In the genomic region with DNA sequence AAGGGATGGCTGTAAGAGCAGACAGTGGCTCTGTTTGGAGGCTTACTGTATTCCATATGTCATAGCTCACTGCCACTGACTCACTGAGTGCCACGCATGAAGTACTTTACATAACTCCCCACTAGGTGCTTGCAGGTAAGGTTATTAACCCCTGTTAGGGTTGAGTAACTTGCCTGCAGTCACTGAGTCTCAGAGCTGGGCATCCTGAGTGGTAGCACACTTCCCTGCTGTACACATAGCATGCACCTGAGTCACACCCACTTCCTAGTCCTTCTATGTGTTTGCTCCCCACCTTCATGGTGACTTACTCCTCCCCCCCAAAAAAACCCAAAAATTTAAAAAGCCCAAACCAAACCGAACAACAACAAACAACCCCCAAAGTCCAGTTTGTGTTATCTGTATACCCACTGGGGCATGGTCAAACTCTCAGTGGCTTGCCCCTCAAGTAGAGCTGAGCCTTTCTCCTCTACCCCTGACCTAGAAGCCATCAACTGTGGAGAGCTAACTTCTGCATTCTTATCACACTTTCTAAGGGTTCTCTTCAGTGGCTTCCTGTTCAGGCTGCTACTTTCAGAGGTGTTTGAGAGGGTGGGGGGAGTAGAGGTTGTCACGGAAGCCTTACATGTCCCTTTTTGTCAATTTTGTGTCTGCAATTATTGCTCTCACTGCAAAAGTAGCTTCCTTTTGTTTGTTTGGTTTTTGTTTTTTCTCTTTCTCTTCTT, we compare ENCODE assay signal across 32 mouse cellular contexts. TPM values are rescaled to one million over a fixed set of nuclear protein-coding genes. Genes with fewer than 3 reads are reported as not detected.
DNase-seq lines count a peak whose midpoint lies in the region; ATAC-seq and TF ChIP-seq lines count a peak whose summit lies in the region.
"Had no signal": no experiment of that assay in that cellular context is flagged by ENCODE, and none has a peak within 500 bp of the region (broad histone marks: within the 10 kb centered on the region; RNA-seq: fewer than 3 reads in every experiment).

No protein-coding gene starts in this region.

- DNase-seq in heart, adult 11 months: peak; percentile 63
- DNase-seq in heart, postnatal 36 days: no peak
- peak; percentile 85 for DNase-seq in lung, postnatal 0 days (ENCODE audit: low spot score)
- DNase-seq in lung, adult 18-20 months: no peak
- peak; percentile 7 to 9 for DNase-seq in natural killer cell, adult 2 months (ENCODE audit: low spot score in 2 of 2)
- DNase-seq in embryo, embryonic 11 days: no peak
- no peak for DNase-seq in gastrocnemius, postnatal 10 days
- DNase-seq: adrenal gland, adult 8-10 months; adrenal gland, postnatal 25 days; B cell, adult 2 months; cerebellum, adult 11-12 months; cerebellum, adult 8-10 months; cerebellum, postnatal 10 days; gastrocnemius, postnatal 14 days; heart, adult 2 months; heart, postnatal 14 days had no signal

- TF ChIP-seq CTCF in lung, postnatal 0 days (IDR thresholded peaks at IDR 0.05): peak; percentile 18; the same call in 1 of the 2 replicates

- 31% methylated on average over 3 of the region's 3 CpGs for WGBS in lung, postnatal 0 days

- no peak overlapping the region for H3K9ac ChIP-seq in lung, postnatal 0 days (replicated peaks; ENCODE audit: low read depth)
- H3K9ac ChIP-seq: embryonic facial prominence, embryonic 13.5 days; forebrain, embryonic 12.5 days; heart, embryonic 13.5 days; hindbrain, embryonic 13.5 days; intestine, embryonic 15.5 days had no signal

- TF ChIP-seq EP300 in lung, postnatal 0 days (IDR thresholded peaks at IDR 0.05): peak; percentile 55

- no peak overlapping the region for H3K4me3 ChIP-seq in lung, postnatal 0 days (ENCODE audit: low read depth, low read length)
- H3K4me3 ChIP-seq: embryonic facial prominence, embryonic 10.5 days; embryonic facial prominence, embryonic 13.5 days; erythroblast, embryonic 14.5 days; forebrain, embryonic 12.5 days; heart, adult 2 months; heart, embryonic 10.5 days; heart, embryonic 13.5 days; hindbrain, embryonic 10.5 days; hindbrain, embryonic 13.5 days; intestine, embryonic 15.5 days had no signal

- no peaks in the 10 kb centered on the region for H3K36me3 ChIP-seq in lung, postnatal 0 days (ENCODE audit: insufficient read depth, low read length)
- H3K36me3 ChIP-seq: embryonic facial prominence, embryonic 10.5 days; embryonic facial prominence, embryonic 13.5 days; forebrain, embryonic 12.5 days; G1E; heart, embryonic 10.5 days; heart, embryonic 13.5 days; hindbrain, embryonic 10.5 days; hindbrain, embryonic 13.5 days; intestine, embryonic 15.5 days had no signal

- H3K4me1 ChIP-seq in lung, postnatal 0 days (ENCODE audit: insufficient read depth, low read depth, low read length): no peaks in the 10 kb centered on the region
- H3K4me1 ChIP-seq: embryonic facial prominence, embryonic 13.5 days; forebrain, embryonic 12.5 days; heart, embryonic 10.5 days; heart, embryonic 13.5 days; hindbrain, embryonic 10.5 days; hindbrain, embryonic 13.5 days; intestine, embryonic 15.5 days had no signal

- intact Hi-C loops in heart, postnatal 36 days (cut with DNase I): no loop called here

- H3K27me3 ChIP-seq in lung, postnatal 0 days (replicated peaks; ENCODE audit: insufficient read depth, low read length): no peaks in the 10 kb centered on the region
- H3K27me3 ChIP-seq: embryonic facial prominence, embryonic 13.5 days; forebrain, embryonic 12.5 days; heart, embryonic 13.5 days; intestine, embryonic 15.5 days had no signal

- no peaks in the 10 kb centered on the region for H3K9me3 ChIP-seq in lung, postnatal 0 days (ENCODE audit: low read length)
- H3K9me3 ChIP-seq: embryonic facial prominence, embryonic 10.5 days; embryonic facial prominence, embryonic 13.5 days; forebrain, embryonic 12.5 days; heart, embryonic 10.5 days; heart, embryonic 13.5 days; hindbrain, embryonic 10.5 days; hindbrain, embryonic 13.5 days; intestine, embryonic 15.5 days had no signal

- H3K4me2 ChIP-seq in lung, postnatal 0 days (replicated peaks; ENCODE audit: low read depth, low read length): no peak overlapping the region
- H3K4me2 ChIP-seq: embryonic facial prominence, embryonic 13.5 days; forebrain, embryonic 12.5 days; heart, embryonic 13.5 days; hindbrain, embryonic 13.5 days; intestine, embryonic 15.5 days had no signal

- 0 out of 2 replicates have a peak overlapping the region, but pooled peaks have one; percentile 33 for H3K27ac ChIP-seq in lung, postnatal 0 days (ENCODE audit: low read length)
- H3K27ac ChIP-seq: embryonic facial prominence, embryonic 10.5 days; embryonic facial prominence, embryonic 13.5 days; forebrain, embryonic 12.5 days; heart, adult 2 months; heart, embryonic 10.5 days; heart, embryonic 13.5 days; hindbrain, embryonic 10.5 days; hindbrain, embryonic 13.5 days; intestine, embryonic 15.5 days had no signal

- peak; percentile 89 for ATAC-seq in lung, postnatal 0 days
- ATAC-seq in hematopoietic stem cell, adult 5-6 weeks (replicated peaks in 1 of 2; ENCODE audit: insufficient read depth in 1 of 2, low FRiP score in 2 of 2, low TSS enrichment in 1 of 2, low read depth in 1 of 2, poor library complexity in 2 of 2, severe bottlenecking in 2 of 2): peak; percentile 95
- ATAC-seq: forebrain, embryonic 16.5 days; hindbrain, embryonic 16.5 days; intestine, embryonic 15.5 days had no signal

RNA-seq across cellular contexts. Expression of a gene that starts 20.5 kb away (rescaled TPM):
- 1 to 10 TPM; 1.2 to 1.4 TPM for total RNA-seq in heart, postnatal 36 days (2021)
- 0.99 and 1.1 TPM in 2 replicates for polyA plus RNA-seq in lung, postnatal 0 days (2015; fragmentation: Nextera tagmentation; extraction: Ambion mirVana)
- not detected in 2 replicates for total RNA-seq in hematopoietic stem cell, adult 5-6 weeks (2017)
- under 1 TPM; 0.21 to 0.23 TPM for total RNA-seq in gastrocnemius, postnatal 10 days (2021)
- total RNA-seq: adrenal gland, postnatal 25 days; CH12.LX had no signal
- polyA plus RNA-seq: brain, embryonic 14.5 days; embryonic facial prominence, embryonic 10.5 days; embryonic facial prominence, embryonic 13.5 days; erythroblast, embryonic 14.5 days; forebrain, embryonic 12.5 days; forebrain, embryonic 16.5 days; G1E; heart, embryonic 16.5 days; hindbrain, embryonic 10.5 days; hindbrain, embryonic 13.5 days; hindbrain, embryonic 16.5 days; intestine, embryonic 15.5 days had no signal

Comparison
In these comparisons a context has a peak if more than half of its experiments do, and no peak if none do; other contexts are left out.
1. DNase-seq: peak in heart, adult 11 months (single experiment), lung, postnatal 0 days (single experiment) and natural killer cell, adult 2 months (2 of 2); none in heart, postnatal 36 days (0 of 2), lung, adult 18-20 months (0 of 2), embryo, embryonic 11 days (single experiment) and gastrocnemius, postnatal 10 days (single experiment).